Comparison of ENCODE assay signal across 10 mouse cellular contexts in genomic region chr9:109685299-109685698, GRCm38 (mm10). TPM values are rescaled to one million over a fixed set of nuclear protein-coding genes. Genes with fewer than 3 reads are reported as not detected.
DNase-seq lines count a peak whose midpoint lies in the region; ATAC-seq and TF ChIP-seq lines count a peak whose summit lies in the region.
"Had no signal": no experiment of that assay in that cellular context is flagged by ENCODE, and none has a peak within 500 bp of the region (broad histone marks: within the 10 kb centered on the region; RNA-seq: fewer than 3 reads in every experiment).

No protein-coding gene starts in this region.

- 8% methylated on average over 1 of the region's 1 CpGs for WGBS in lung, postnatal 0 days

- H3K27ac ChIP-seq in gastrocnemius, adult 2 months = no peak overlapping the region
- H3K27ac ChIP-seq in cortical plate, adult 2 months (ENCODE audit: insufficient read depth, low read length) = no peak overlapping the region
- H3K27ac ChIP-seq in lung, postnatal 0 days (ENCODE audit: low read length) = no peak overlapping the region
- H3K27ac ChIP-seq: hindbrain, embryonic 15.5 days; neural tube, embryonic 12.5 days had no signal

- no peaks in the 10 kb centered on the region for H3K27me3 ChIP-seq in lung, postnatal 0 days (replicated peaks; ENCODE audit: insufficient read depth, low read length)
- H3K27me3 ChIP-seq: hindbrain, embryonic 15.5 days; neural tube, embryonic 12.5 days had no signal

- H3K9me3 ChIP-seq in lung, postnatal 0 days (ENCODE audit: low read length) = no peaks in the 10 kb centered on the region
- H3K9me3 ChIP-seq: hindbrain, embryonic 15.5 days; neural tube, embryonic 12.5 days had no signal

- no peaks in the 10 kb centered on the region for H3K36me3 ChIP-seq in lung, postnatal 0 days (ENCODE audit: insufficient read depth, low read length)
- H3K36me3 ChIP-seq: hindbrain, embryonic 15.5 days; neural tube, embryonic 12.5 days had no signal

- H3K4me1 ChIP-seq in cortical plate, adult 2 months (ENCODE audit: control insufficient read depth, insufficient read depth, low read length) = no peaks in the 10 kb centered on the region
- H3K4me1 ChIP-seq in lung, postnatal 0 days (ENCODE audit: insufficient read depth, low read depth, low read length) = no peaks in the 10 kb centered on the region
- H3K4me1 ChIP-seq: hindbrain, embryonic 15.5 days; neural tube, embryonic 12.5 days had no signal

- intact Hi-C loops in gastrocnemius, adult 2 months (cut with DNase I) = no loop called here

- DNase-seq in gastrocnemius, adult 2 months = peak; percentile 40
- DNase-seq in gastrocnemius, adult 8-10 months (ENCODE audit: low spot score in 2 of 2) = no peak
- DNase-seq in 3T3-L1 (ENCODE audit: low read depth, low spot score) (peak; percentile 20), ZHBTc4 (ENCODE audit: low read depth, low spot score) (peak; percentile 56)
- DNase-seq in kidney, postnatal 10 days = peak; percentile 81
- DNase-seq in lung, postnatal 0 days (ENCODE audit: low spot score) = peak; percentile 10
- DNase-seq in thymus, postnatal 4 days = peak; percentile 65

- TF ChIP-seq CTCF in gastrocnemius, adult 2 months (IDR thresholded peaks at IDR 0.05) = peak; percentile 65
- TF ChIP-seq CTCF in cortical plate, adult 2 months (IDR thresholded peaks at IDR 0.05; ENCODE audit: extremely low read depth, insufficient read depth, low read length) = peak; percentile 31; the same call in 1 of the 2 replicates
- TF ChIP-seq CTCF in lung, postnatal 0 days (IDR thresholded peaks at IDR 0.05) = peak; percentile 67

- H3K4me3 ChIP-seq in gastrocnemius, adult 2 months = no peak overlapping the region
- no peak overlapping the region for H3K4me3 ChIP-seq in cortical plate, adult 2 months (ENCODE audit: insufficient read depth, low read length)
- no peak overlapping the region for H3K4me3 ChIP-seq in lung, postnatal 0 days (ENCODE audit: low read depth, low read length)
- H3K4me3 ChIP-seq: hindbrain, embryonic 15.5 days; neural tube, embryonic 12.5 days had no signal

- H3K4me2 ChIP-seq in lung, postnatal 0 days (replicated peaks; ENCODE audit: low read depth, low read length) = no peak overlapping the region
- H3K4me2 ChIP-seq: hindbrain, embryonic 15.5 days; neural tube, embryonic 12.5 days had no signal

- TF ChIP-seq POLR2A in cortical plate, adult 2 months (IDR thresholded peaks at IDR 0.05; ENCODE audit: extremely low read depth, insufficient read depth, low read length) = no peak

- H3K9ac ChIP-seq in lung, postnatal 0 days (replicated peaks; ENCODE audit: low read depth) = no peak overlapping the region
- H3K9ac ChIP-seq: hindbrain, embryonic 15.5 days; neural tube, embryonic 12.5 days had no signal

- ATAC-seq in lung, postnatal 0 days = no peak

- no peak for TF ChIP-seq EP300 in lung, postnatal 0 days (IDR thresholded peaks at IDR 0.05)

RNA-seq across cellular contexts. Expression of gene Fbxw18, which starts 17.2 kb away (rescaled TPM):
- not detected for total RNA-seq in gastrocnemius, adult 2 months (2021)
- total RNA-seq in gastrocnemius, adult 8-10 months (2022) = not detected
- not detected in 2 replicates for polyA plus RNA-seq in cortical plate, adult 2 months (2012; rRNA removed)
- not detected in 2 replicates for polyA plus RNA-seq in lung, postnatal 0 days (2015; fragmentation: Nextera tagmentation; extraction: Ambion mirVana)
- polyA plus RNA-seq: hindbrain, embryonic 15.5 days; neural tube, embryonic 12.5 days had no signal

RNA-seq across cellular contexts. Expression of gene Fbxw25, which starts 20.8 kb away (rescaled TPM):
- total RNA-seq in gastrocnemius, adult 2 months (2021) = not detected
- total RNA-seq in gastrocnemius, adult 8-10 months (2022) = not detected
- polyA plus RNA-seq in cortical plate, adult 2 months (2012; rRNA removed) = not detected in 2 replicates
- polyA plus RNA-seq in lung, postnatal 0 days (2015; fragmentation: Nextera tagmentation; extraction: Ambion mirVana) = not detected in 2 replicates
- polyA plus RNA-seq: hindbrain, embryonic 15.5 days; neural tube, embryonic 12.5 days had no signal

RNA-seq across cellular contexts. Expression of gene Fbxw24, which starts 59.4 kb away (rescaled TPM):
- not detected for total RNA-seq in gastrocnemius, adult 2 months (2021)
- total RNA-seq in gastrocnemius, adult 8-10 months (2022) = not detected
- not detected in 2 replicates for polyA plus RNA-seq in cortical plate, adult 2 months (2012; rRNA removed)
- not detected in 2 replicates for polyA plus RNA-seq in lung, postnatal 0 days (2015; fragmentation: Nextera tagmentation; extraction: Ambion mirVana)
- polyA plus RNA-seq: hindbrain, embryonic 15.5 days; neural tube, embryonic 12.5 days had no signal

Comparison
In these comparisons a context has a peak if more than half of its experiments do, and no peak if none do; other contexts are left out.
1. DNase-seq: peak in gastrocnemius, adult 2 months (single experiment), 3T3-L1 (single experiment), ZHBTc4 (single experiment), kidney, postnatal 10 days (single experiment), lung, postnatal 0 days (single experiment) and thymus, postnatal 4 days (single experiment); none in gastrocnemius, adult 8-10 months (0 of 2).
2. Peak in every context shown above with its lines, with median percentiles within 50 percentile points of each other: CTCF ChIP-seq.